Mouse (Mus musculus) urinary bladder, postnatal 14 days (tissue): Measurements from ENCODE around the gene Noct.

Experiments used
- DNase-seq: peaks from one replicate; pipeline ENCODE4 v3.0.0; 2021; ENCODE audit warnings: low spot score

Noct gene

GRCm38 (mm10) chr3:51277201-51278150 lies 53.2 kb downstream of the Noct start:
- DNase-seq = peak; percentile 84

- DNase-seq = no peak
Observed at GRCm38 (mm10) chr3:51278433-51278832, 54.2 kb downstream of the Noct start.

GRCm38 (mm10) chr3:51281727-51282126 lies 57.5 kb downstream of the Noct start:
- DNase-seq = no peak

- DNase-seq = no peak
Observed at GRCm38 (mm10) chr3:51284375-51284774, 60.1 kb downstream of the Noct start.

- peak; percentile 80 for DNase-seq
Observed at GRCm38 (mm10) chr3:51288880-51289821, 64.9 kb downstream of the Noct start.

- no peak for DNase-seq
Observed at GRCm38 (mm10) chr3:51294251-51294650, 70.0 kb downstream of the Noct start.

GRCm38 (mm10) chr3:51295225-51295624 lies 71.0 kb downstream of the Noct start:
- DNase-seq = no peak

GRCm38 (mm10) chr3:51296790-51297189 lies 72.5 kb downstream of the Noct start:
- DNase-seq = no peak
